Mouse (Mus musculus): ENCODE results near the gene Mob4.

The Mob4 gene

GRCm38 (mm10) chr1:55179917-55180566, 49.0 kb downstream of the Mob4 start:
- DNase-seq (ENCODE audit: extremely low read depth, low read depth) = no peak

- DNase-seq (ENCODE audit: extremely low read depth, low read depth) = no peak
These were observed 51.4 kb downstream of the Mob4 start for GRCm38 (mm10) chr1:55182392-55182791.

- peak; percentile 14 for DNase-seq (ENCODE audit: extremely low read depth, low read depth)
These were observed 54.7 kb downstream of the Mob4 start for GRCm38 (mm10) chr1:55185718-55186117.

- no peak for DNase-seq (ENCODE audit: extremely low read depth, low read depth)
These were observed 55.7 kb downstream of the Mob4 start for GRCm38 (mm10) chr1:55186592-55187210.

GRCm38 (mm10) chr1:55192015-55192414, 61.0 kb downstream of the Mob4 start:
- DNase-seq (ENCODE audit: extremely low read depth, low read depth) = no peak

- peak; percentile 40 for DNase-seq (ENCODE audit: extremely low read depth, low read depth)
These were observed 61.8 kb downstream of the Mob4 start for GRCm38 (mm10) chr1:55192824-55193223.

- DNase-seq (ENCODE audit: extremely low read depth, low read depth) = no peak
These were observed 62.3 kb downstream of the Mob4 start for GRCm38 (mm10) chr1:55193316-55193715.

GRCm38 (mm10) chr1:55194064-55194915, 63.3 kb downstream of the Mob4 start:
- DNase-seq (ENCODE audit: extremely low read depth, low read depth) = no peak

- no peak for DNase-seq (ENCODE audit: extremely low read depth, low read depth)
These were observed 64.0 kb downstream of the Mob4 start for GRCm38 (mm10) chr1:55195021-55195420.

- no peak for DNase-seq (ENCODE audit: extremely low read depth, low read depth)
These were observed 65.4 kb downstream of the Mob4 start for GRCm38 (mm10) chr1:55196327-55197003.

GRCm38 (mm10) chr1:55198719-55199118, 67.7 kb downstream of the Mob4 start:
- DNase-seq (ENCODE audit: extremely low read depth, low read depth) = peak; percentile 19

GRCm38 (mm10) chr1:55201850-55202752, 71.1 kb downstream of the Mob4 start:
- DNase-seq (ENCODE audit: extremely low read depth, low read depth) = no peak
